ENCODE assay signal across 27 mouse cellular contexts in the genomic region with DNA sequence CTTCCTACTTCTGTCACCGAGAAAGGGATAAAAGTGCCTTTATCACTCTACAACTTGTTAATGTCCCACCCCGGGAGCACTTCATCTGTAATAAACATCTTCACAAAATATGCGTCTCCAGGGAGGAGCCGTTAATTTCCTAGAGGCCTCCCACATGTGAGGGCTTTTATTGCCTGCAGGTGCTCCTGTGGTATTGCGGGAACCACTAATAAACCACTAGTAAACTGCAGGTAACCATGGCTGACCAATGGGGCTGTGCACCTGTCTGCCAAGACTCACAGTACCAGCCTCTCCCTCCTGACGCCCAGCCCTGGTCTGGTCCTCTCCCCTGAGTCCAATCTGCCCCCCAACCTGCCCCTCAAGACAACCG.
DNase-seq lines count a peak whose midpoint lies in the region; ATAC-seq and TF ChIP-seq lines count a peak whose summit lies in the region.
"Had no signal": no experiment of that assay in that cellular context is flagged by ENCODE, and none has a peak within 500 bp of the region (broad histone marks: within the 10 kb centered on the region; RNA-seq: fewer than 3 reads in every experiment).

No protein-coding gene starts in this region.

- H3K36me3 ChIP-seq in hindbrain, embryonic 10.5 days: no peaks in the 10 kb centered on the region
- no peaks in the 10 kb centered on the region for H3K36me3 ChIP-seq in hindbrain, embryonic 13.5 days
- H3K36me3 ChIP-seq in intestine, embryonic 15.5 days: no peaks in the 10 kb centered on the region
- H3K36me3 ChIP-seq in limb, embryonic 12.5 days: no peaks in the 10 kb centered on the region
- no peaks in the 10 kb centered on the region for H3K36me3 ChIP-seq in embryonic facial prominence, embryonic 10.5 days (replicated peaks)
- H3K36me3 ChIP-seq in stomach, postnatal 0 days (ENCODE audit: control insufficient read depth, insufficient read depth, low read length): no peaks in the 10 kb centered on the region
- H3K36me3 ChIP-seq: embryonic facial prominence, embryonic 13.5 days; neural tube, embryonic 12.5 days had no signal

- TF ChIP-seq EP300 in stomach, postnatal 0 days (optimal IDR thresholded peaks at IDR 0.05): no peak

- H3K4me3 ChIP-seq in hindbrain, embryonic 10.5 days: no peak overlapping the region
- H3K4me3 ChIP-seq in hindbrain, embryonic 13.5 days: no peak overlapping the region
- no peak overlapping the region for H3K4me3 ChIP-seq in intestine, embryonic 15.5 days (replicated peaks)
- peak overlapping the region; percentile 25 for H3K4me3 ChIP-seq in limb, embryonic 12.5 days (replicated peaks)
- H3K4me3 ChIP-seq in embryonic facial prominence, embryonic 10.5 days: no peak overlapping the region
- H3K4me3 ChIP-seq in stomach, postnatal 0 days (ENCODE audit: low read depth, low read length): no peak overlapping the region
- H3K4me3 ChIP-seq: embryonic facial prominence, embryonic 13.5 days; erythroblast, embryonic 14.5 days; left cerebral cortex, adult 2 months; neural tube, embryonic 12.5 days had no signal

- peaks cover 48% of the 10 kb centered on the region for H3K27me3 ChIP-seq in hindbrain, embryonic 10.5 days (ENCODE audit: insufficient read depth, poor library complexity, severe bottlenecking)
- peaks cover 25% of the 10 kb centered on the region for H3K27me3 ChIP-seq in hindbrain, embryonic 13.5 days
- H3K27me3 ChIP-seq in intestine, embryonic 15.5 days (replicated peaks): peaks cover 39% of the 10 kb centered on the region
- peaks cover 27% of the 10 kb centered on the region for H3K27me3 ChIP-seq in limb, embryonic 12.5 days
- peaks cover 65% of the 10 kb centered on the region for H3K27me3 ChIP-seq in embryonic facial prominence, embryonic 10.5 days (replicated peaks; ENCODE audit: low read depth, poor library complexity, severe bottlenecking)
- H3K27me3 ChIP-seq in stomach, postnatal 0 days (ENCODE audit: control insufficient read depth, insufficient read depth, low read length): 0 out of 2 replicates have a peak, but pooled peaks cover 2% of the 10 kb centered on the region

- 0 out of 2 replicates have a peak overlapping the region, but pooled peaks have one; percentile 23 for H3K27ac ChIP-seq in hindbrain, embryonic 10.5 days
- H3K27ac ChIP-seq in hindbrain, embryonic 13.5 days: no peak overlapping the region
- H3K27ac ChIP-seq in intestine, embryonic 15.5 days: no peak overlapping the region
- H3K27ac ChIP-seq in limb, embryonic 12.5 days: peak overlapping the region; percentile 88
- no peak overlapping the region for H3K27ac ChIP-seq in embryonic facial prominence, embryonic 10.5 days (replicated peaks)
- no peak overlapping the region for H3K27ac ChIP-seq in stomach, postnatal 0 days (replicated peaks)
- H3K27ac ChIP-seq: embryonic facial prominence, embryonic 13.5 days; left cerebral cortex, adult 2 months; liver, embryonic 14.5 days; neural tube, embryonic 12.5 days had no signal

- 74% methylated on average over 7 of the region's 7 CpGs for WGBS in hindbrain, embryonic 10.5 days
- WGBS in hindbrain, embryonic 13.5 days: 52% methylated on average over 7 of the region's 7 CpGs
- 30% methylated on average over 7 of the region's 7 CpGs for WGBS in intestine, embryonic 15.5 days
- WGBS in limb, embryonic 12.5 days: 5% methylated on average over 7 of the region's 7 CpGs
- 62% methylated on average over 7 of the region's 7 CpGs for WGBS in embryonic facial prominence, embryonic 10.5 days
- WGBS in stomach, postnatal 0 days: 59% methylated on average over 7 of the region's 7 CpGs

- no peak overlapping the region for H3K9ac ChIP-seq in hindbrain, embryonic 13.5 days
- no peak overlapping the region for H3K9ac ChIP-seq in intestine, embryonic 15.5 days
- H3K9ac ChIP-seq in limb, embryonic 12.5 days (replicated peaks): no peak overlapping the region; the same call in 1 of the 2 replicates
- no peak overlapping the region for H3K9ac ChIP-seq in stomach, postnatal 0 days (ENCODE audit: low read length)
- H3K9ac ChIP-seq: embryonic facial prominence, embryonic 13.5 days; liver, embryonic 14.5 days; lung, embryonic 14.5 days; neural tube, embryonic 12.5 days had no signal

- H3K9me3 ChIP-seq in hindbrain, embryonic 10.5 days: peaks cover 10% of the 10 kb centered on the region
- peaks cover 5% of the 10 kb centered on the region; the same call in 1 of the 2 replicates for H3K9me3 ChIP-seq in hindbrain, embryonic 13.5 days
- H3K9me3 ChIP-seq in intestine, embryonic 15.5 days: no peaks in the 10 kb centered on the region
- peaks cover 21% of the 10 kb centered on the region for H3K9me3 ChIP-seq in limb, embryonic 12.5 days
- H3K9me3 ChIP-seq in embryonic facial prominence, embryonic 10.5 days: peaks cover 13% of the 10 kb centered on the region
- no peaks in the 10 kb centered on the region for H3K9me3 ChIP-seq in stomach, postnatal 0 days (ENCODE audit: control insufficient read depth, low read length)

- TF ChIP-seq CTCF in stomach, postnatal 0 days (IDR thresholded peaks at IDR 0.05; ENCODE audit: low read depth): no peak

- no peak for DNase-seq in hindbrain, embryonic 10.5 days (ENCODE audit: low spot score)
- peak; percentile 20 for DNase-seq in MN1 (ENCODE audit: low spot score)
- no peak for DNase-seq in T-cell, adult 2 months (ENCODE audit: low spot score)
- DNase-seq in embryonic facial prominence, embryonic 10.5 days (ENCODE audit: low spot score): no peak
- no peak for DNase-seq in stomach, postnatal 0 days (ENCODE audit: low spot score)
- DNase-seq: adrenal gland, adult 2 months; cerebellum, adult 11-12 months; cerebellum, postnatal 10 days; gastrocnemius, postnatal 14 days; heart, adult 11 months; kidney, postnatal 36 days; layer of hippocampus, adult 9-11 months; left cerebral cortex, postnatal 4 days; lung, embryonic 14.5 days; lung, postnatal 4 days; thymus, adult 2 months; thymus, postnatal 4 days had no signal

- H3K4me1 ChIP-seq in hindbrain, embryonic 10.5 days (replicated peaks): peaks cover 46% of the 10 kb centered on the region
- H3K4me1 ChIP-seq in hindbrain, embryonic 13.5 days (replicated peaks): peaks cover 27% of the 10 kb centered on the region
- 0 out of 2 replicates have a peak, but pooled peaks cover 5% of the 10 kb centered on the region for H3K4me1 ChIP-seq in intestine, embryonic 15.5 days (replicated peaks)
- H3K4me1 ChIP-seq in limb, embryonic 12.5 days (replicated peaks): peaks cover 48% of the 10 kb centered on the region
- H3K4me1 ChIP-seq in embryonic facial prominence, embryonic 10.5 days: peaks cover 53% of the 10 kb centered on the region
- no peaks in the 10 kb centered on the region for H3K4me1 ChIP-seq in stomach, postnatal 0 days (replicated peaks; ENCODE audit: control insufficient read depth, insufficient read depth)

- H3K4me2 ChIP-seq in hindbrain, embryonic 13.5 days: no peak overlapping the region
- no peak overlapping the region for H3K4me2 ChIP-seq in intestine, embryonic 15.5 days (replicated peaks)
- peak overlapping the region; percentile 42 for H3K4me2 ChIP-seq in limb, embryonic 12.5 days
- H3K4me2 ChIP-seq in stomach, postnatal 0 days (replicated peaks; ENCODE audit: low read depth): no peak overlapping the region
- H3K4me2 ChIP-seq: embryonic facial prominence, embryonic 13.5 days; heart, embryonic 11.5 days; lung, embryonic 14.5 days had no signal

- ATAC-seq in hindbrain, embryonic 13.5 days (ENCODE audit: low FRiP score): no peak
- ATAC-seq in intestine, embryonic 15.5 days: peak; percentile 31; the same call in 1 of the 2 replicates
- ATAC-seq in limb, embryonic 12.5 days (ENCODE audit: insufficient number of reproducible peaks, insufficient read depth, low FRiP score, low TSS enrichment, low read depth): peak; percentile 18; the same call in 1 of the 2 replicates
- ATAC-seq in stomach, postnatal 0 days (ENCODE audit: low FRiP score, low TSS enrichment): no peak
- ATAC-seq: Patski had no signal

Comparison
In these comparisons a context has a peak if more than half of its experiments do, and no peak if none do; other contexts are left out.
1. H3K27ac ChIP-seq: peak in hindbrain, embryonic 10.5 days (single experiment) and limb, embryonic 12.5 days (single experiment); none in hindbrain, embryonic 13.5 days (single experiment), intestine, embryonic 15.5 days (single experiment), embryonic facial prominence, embryonic 10.5 days (single experiment) and stomach, postnatal 0 days (single experiment).
2. ATAC-seq: peak in intestine, embryonic 15.5 days (single experiment) and limb, embryonic 12.5 days (single experiment); none in hindbrain, embryonic 13.5 days (single experiment) and stomach, postnatal 0 days (single experiment).